Mouse (Mus musculus): ENCODE results near the gene Pla2g2c. TPM values are rescaled to one million over a fixed set of nuclear protein-coding genes. Genes with fewer than 3 reads are reported as not detected.

Pla2g2c gene
- polyA plus RNA-seq, 1 experiment from 2014 or later, result 0.64 TPM

Other genes starting within 250 kb of the Pla2g2c start
- gene Vwa5b1, start 88.9 kb upstream of the Pla2g2c start, polyA plus RNA-seq (2016; fragmentation: Nextera tagmentation; extraction: Ambion mirVana), result 0.14 and 0.18 TPM in 2 replicates
- gene Ubxn10, start 12.4 kb downstream of the Pla2g2c start, polyA plus RNA-seq (2016; fragmentation: Nextera tagmentation; extraction: Ambion mirVana), result 1.2 and 1.3 TPM in 2 replicates
- 0.09 TPM in 1 of 2 replicates, not detected in the other for gene Pla2g2f, start 32.8 kb downstream of the Pla2g2c start, polyA plus RNA-seq (2016; fragmentation: Nextera tagmentation; extraction: Ambion mirVana)
- gene Pla2g2d, start 50.9 kb downstream of the Pla2g2c start, polyA plus RNA-seq (2016; fragmentation: Nextera tagmentation; extraction: Ambion mirVana), result not detected in 2 replicates
- gene Pla2g5, start 138.7 kb downstream of the Pla2g2c start, polyA plus RNA-seq (2016; fragmentation: Nextera tagmentation; extraction: Ambion mirVana), result 0.15 and 0.30 TPM in 2 replicates
- not detected in 2 replicates for gene Gm13030, start 149.2 kb downstream of the Pla2g2c start, polyA plus RNA-seq (2016; fragmentation: Nextera tagmentation; extraction: Ambion mirVana)
- gene Pla2g2e, start 153.2 kb downstream of the Pla2g2c start, polyA plus RNA-seq (2016; fragmentation: Nextera tagmentation; extraction: Ambion mirVana), result 0.20 TPM in 1 of 2 replicates, not detected in the other
- 3.8 and 4.5 TPM in 2 replicates for gene Otud3, start 189.2 kb downstream of the Pla2g2c start, polyA plus RNA-seq (2016; fragmentation: Nextera tagmentation; extraction: Ambion mirVana)
- not detected in 2 replicates for gene Rnf186, start 242.3 kb downstream of the Pla2g2c start, polyA plus RNA-seq (2016; fragmentation: Nextera tagmentation; extraction: Ambion mirVana)
- 1.4 and 1.9 TPM in 2 replicates for gene Tmco4, start 248.1 kb downstream of the Pla2g2c start, polyA plus RNA-seq (2016; fragmentation: Nextera tagmentation; extraction: Ambion mirVana)

Data from limb, embryonic 10.5 days (tissue).